Mouse (Mus musculus): Measurements from ENCODE around the gene Tcp10a. TPM values are rescaled to one million over a fixed set of nuclear protein-coding genes. Genes with fewer than 3 reads are reported as not detected.
"Not testable (repeated sequence)": the region's sequence is repeated elsewhere in the genome, so short reads cannot be mapped to it uniquely, and the experiment has no call there.

Tcp10a gene
- polyA plus RNA-seq, 3 experiments from 2014 or later = not detected

GRCm38 (mm10) chr17:7369401-7369800 is 45.0 kb downstream of the Tcp10a start:
- ATAC-seq = not testable (repeated sequence)

GRCm38 (mm10) chr17:7371879-7372278 is 47.4 kb downstream of the Tcp10a start, which contains the start of gene Gm49630:
Gene Gm49630 (minus strand): TSS chr17:7371979.
- not testable (repeated sequence) for ATAC-seq

- ATAC-seq = not testable (repeated sequence)
Measured at GRCm38 (mm10) chr17:7376951-7377700, 52.7 kb downstream of the Tcp10a start.

DNA sequence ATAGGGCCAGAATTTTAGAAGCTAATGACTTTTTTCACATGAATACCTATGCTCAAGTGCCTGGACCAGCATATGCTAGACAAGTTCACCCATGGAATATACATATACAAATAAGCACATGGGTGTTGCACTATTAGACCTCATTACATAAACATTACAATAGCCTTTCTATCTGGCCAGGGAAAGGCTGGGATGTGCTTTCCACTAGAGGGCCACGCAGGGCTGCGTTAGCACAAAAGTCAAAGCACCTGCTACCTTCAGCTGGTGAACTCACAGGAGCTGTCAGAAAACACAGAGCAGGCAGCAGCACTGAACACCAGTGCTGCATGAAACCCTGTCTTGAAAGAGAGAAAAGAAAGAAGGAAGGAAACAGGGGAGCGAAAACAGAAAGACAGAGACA is 53.5 kb downstream of the Tcp10a start:
- not testable (repeated sequence) for ATAC-seq

DNA sequence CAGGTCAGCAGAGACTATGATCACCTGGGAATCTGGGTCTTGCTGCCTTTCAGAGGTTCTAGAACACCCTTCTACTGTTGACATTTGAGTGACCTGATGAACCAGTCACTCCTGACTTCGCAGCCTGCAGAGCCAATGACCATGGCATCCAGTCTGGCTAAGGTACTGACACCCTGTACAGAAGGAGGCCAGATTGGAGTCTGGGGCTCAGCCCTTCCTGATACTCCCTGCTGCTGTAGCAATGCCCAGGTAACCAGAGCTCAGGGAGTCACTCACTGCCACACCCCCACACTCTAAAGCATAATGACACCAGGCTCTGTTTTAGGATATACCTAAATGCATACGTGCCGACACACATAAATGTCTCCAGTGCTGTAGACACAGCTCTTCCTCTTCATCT is 58.3 kb downstream of the Tcp10a start:
- ATAC-seq = not testable (repeated sequence)

DNA sequence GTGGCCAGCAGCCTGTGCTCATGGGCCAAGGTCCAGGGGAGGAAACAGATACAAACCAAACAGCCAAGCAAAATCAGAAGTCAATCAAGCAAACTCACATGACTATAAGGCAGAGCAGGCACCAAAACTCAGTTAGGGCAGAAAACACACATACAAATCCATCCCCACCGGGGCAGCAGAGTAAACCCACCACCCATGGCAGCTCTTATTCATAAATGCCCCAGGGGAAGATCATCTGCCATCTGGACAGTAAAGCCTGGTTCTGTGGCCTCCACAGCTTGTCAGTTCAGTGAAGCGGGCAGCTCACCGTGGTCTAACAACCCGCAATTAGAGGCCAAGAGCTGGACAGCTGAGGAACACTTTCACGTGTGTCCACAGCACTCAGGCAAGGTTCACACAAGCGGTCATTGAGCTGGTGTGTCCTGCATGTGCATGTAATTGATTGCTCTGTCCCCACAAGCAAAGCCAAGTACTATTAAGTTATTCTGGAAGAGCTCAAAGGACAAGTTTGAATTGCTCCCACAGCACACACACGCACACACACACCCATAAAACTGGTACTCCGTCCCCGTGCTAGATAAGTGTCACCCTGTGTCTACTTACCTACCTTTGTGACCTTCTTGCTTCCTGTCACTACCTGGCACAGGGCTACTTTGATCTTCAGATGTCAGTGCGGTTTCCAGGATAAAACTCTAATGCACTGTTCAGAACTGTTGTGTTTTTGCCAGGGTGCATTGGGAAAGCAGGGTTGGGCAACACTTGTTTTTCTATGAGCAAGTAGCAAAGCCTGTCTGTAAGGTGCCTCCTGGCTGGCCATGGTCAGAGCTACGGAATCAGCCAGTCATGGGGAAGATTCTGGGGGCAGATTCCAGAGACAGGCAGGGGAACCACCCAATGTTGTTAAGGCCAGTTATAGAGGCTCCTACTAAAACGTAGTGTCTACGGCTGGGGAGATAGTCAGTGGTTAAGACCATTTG is 59.0 kb downstream of the Tcp10a start:
- ATAC-seq = not testable (repeated sequence)

- ATAC-seq = not testable (repeated sequence)
Measured at GRCm38 (mm10) chr17:7385364-7385763, 60.9 kb downstream of the Tcp10a start, which contains the start of gene Unc93a2. Gene Unc93a2 (minus strand): TSS chr17:7385464.

DNA sequence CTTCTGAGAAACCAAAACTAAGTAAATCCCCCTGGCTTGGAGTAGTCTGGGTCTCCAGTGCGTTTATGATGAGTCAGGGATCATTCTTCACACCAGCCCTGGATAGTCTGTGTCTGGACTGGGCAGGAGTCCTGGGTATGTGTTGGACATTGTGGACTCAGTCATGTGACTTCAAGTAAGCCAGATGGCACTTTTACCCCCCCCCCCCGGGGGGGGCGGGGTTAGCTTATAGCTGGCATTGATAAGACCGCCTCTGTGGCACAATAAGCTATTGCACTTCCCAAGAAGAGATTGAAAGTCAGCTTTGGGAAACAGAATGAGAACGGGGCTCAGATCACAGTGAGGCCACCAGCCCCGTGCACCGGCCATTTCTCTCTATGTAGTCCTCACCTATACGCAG is 61.6 kb downstream of the Tcp10a start:
- not testable (repeated sequence) for ATAC-seq

GRCm38 (mm10) chr17:7388341-7388957 is 64.0 kb downstream of the Tcp10a start:
- ATAC-seq = not testable (repeated sequence)

DNA sequence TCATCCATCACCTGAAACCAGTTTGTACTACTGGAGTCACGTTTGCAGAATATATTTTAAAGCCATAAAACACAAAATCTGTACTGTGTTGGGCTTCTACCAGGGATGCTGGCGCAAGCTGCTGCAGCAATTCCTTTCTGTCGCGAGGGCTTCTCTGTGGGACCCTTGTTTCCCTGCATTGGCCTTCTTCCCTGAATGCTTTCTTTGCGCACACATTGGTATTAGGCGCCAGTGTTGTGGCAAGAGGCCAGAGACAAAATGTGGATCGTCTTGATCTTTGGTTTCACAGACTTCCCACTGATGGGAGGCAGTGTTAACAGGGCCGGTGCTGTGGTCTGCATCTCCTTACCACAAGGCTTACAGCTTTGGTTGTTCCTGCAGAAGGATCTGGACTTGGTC is 64.5 kb downstream of the Tcp10a start:
- not testable (repeated sequence) for ATAC-seq

DNA sequence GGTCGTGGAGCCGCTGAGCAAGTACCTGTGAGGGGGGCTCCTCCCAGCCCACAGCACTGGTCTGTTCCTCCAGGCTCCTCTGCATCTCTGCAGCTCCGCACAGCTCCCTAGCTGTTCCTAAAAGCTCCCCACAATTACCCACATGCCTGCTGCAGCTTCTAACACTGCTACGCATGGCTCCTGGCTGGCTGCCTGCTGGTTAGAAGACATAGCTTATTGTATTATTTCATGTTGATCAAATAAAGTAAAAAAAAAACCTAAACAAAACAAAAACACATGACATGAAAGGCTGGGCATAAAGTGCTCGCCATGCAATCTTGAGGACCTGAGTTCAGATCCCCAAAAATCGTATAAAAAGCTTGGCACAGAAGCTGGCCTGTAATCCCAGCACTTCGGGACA is 65.5 kb downstream of the Tcp10a start:
- ATAC-seq = not testable (repeated sequence)

DNA sequence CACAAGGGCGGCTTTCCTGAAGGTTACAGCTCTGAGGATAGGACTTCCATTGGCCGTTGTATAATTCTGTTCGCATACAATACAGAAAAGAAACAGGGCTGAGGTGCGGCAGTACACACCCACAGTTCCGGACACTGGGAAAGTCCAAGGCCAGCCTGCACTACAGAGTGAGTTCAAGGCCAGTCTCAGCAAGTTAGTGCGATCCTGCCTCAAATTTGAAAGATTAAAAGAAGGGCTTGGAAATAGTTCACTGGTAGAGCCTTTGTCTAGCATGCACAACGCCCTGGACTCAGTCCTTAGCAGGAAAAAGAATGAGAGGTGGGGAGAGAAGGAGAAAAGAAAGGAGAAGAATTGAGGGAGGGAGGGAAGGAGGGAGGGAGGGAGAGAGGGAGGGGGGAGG is 70.7 kb downstream of the Tcp10a start:
- ATAC-seq = not testable (repeated sequence)

Other genes with a start within 250 kb of the Tcp10a start
- 1 to 10 TPM in 1 of 3 experiments, under 1 TPM in 2; 0.34 to 1.1 (median 0.66) TPM for gene Rps6ka2, start 154.5 kb upstream of the Tcp10a start, polyA plus RNA-seq (2017; shearing (Covaris generic))
- gene Ttll2, start 28.1 kb downstream of the Tcp10a start, polyA plus RNA-seq (2017; shearing (Covaris generic)) = not detected
- gene Gm49630, start 47.3 kb downstream of the Tcp10a start, polyA plus RNA-seq (2017; shearing (Covaris generic)) = not detected
- under 1 TPM in 1 of 3 experiments, not detected in 2; 0.20 TPM for gene Unc93a2, start 60.8 kb downstream of the Tcp10a start, polyA plus RNA-seq (2017; shearing (Covaris generic))

Measured in inflammation-experienced regulatory T-cells, adult 6 months (primary cell).